Mouse (Mus musculus) intestine, embryonic 14.5 days (tissue): ENCODE data around the gene Rnf220. TPM values are rescaled to one million over a fixed set of nuclear protein-coding genes. Genes with fewer than 3 reads are reported as not detected.
A peak's percentile ranks its signal among the peaks of the same experiment; 100 is the strongest.

ENCODE experiments used
- ATAC-seq: fragments of 200-750 bp; cut with Nextera tagmentation; replicated peaks from 2 replicates; pipeline ENCODE4 v1.8.0; 2017; ENCODE audit warnings: low read depth, moderate number of reproducible peaks, moderate TSS enrichment, moderate library complexity; ENCODE audit not compliant: low FRiP score, low TSS enrichment
- DNase-seq: peaks from one replicate; pipeline ENCODE4 v3.0.0-alpha.2; 2018; ENCODE audit warnings: low spot score
- H3K27ac ChIP-seq: fragments of 300-500 bp; sonication (generic); 2 replicates; pipeline ENCODE4 v1.5.1; 2014; ENCODE audit warnings: low read depth, mild to moderate bottlenecking, control low read depth
- H3K27me3 ChIP-seq: fragments of 300-500 bp; sonication (generic); replicated peaks from 2 replicates; pipeline ENCODE4 v1.6.1; 2014; ENCODE audit warnings: low read length, control low read depth; ENCODE audit not compliant: control insufficient read depth, insufficient read depth
- H3K36me3 ChIP-seq: fragments of 300-500 bp; sonication (generic); 2 replicates; pipeline ENCODE4 v1.6.1; 2014; ENCODE audit warnings: low read length, control low read depth; ENCODE audit not compliant: control insufficient read depth, insufficient read depth
- H3K4me1 ChIP-seq: fragments of 300-500 bp; sonication (generic); replicated peaks from 2 replicates; pipeline ENCODE4 v1.6.1; 2014; ENCODE audit warnings: low read length, control low read depth, mixed read lengths; ENCODE audit not compliant: control insufficient read depth, insufficient read depth
- H3K4me2 ChIP-seq: fragments of 300-500 bp; sonication (generic); 2 replicates; pipeline ENCODE4 v1.6.1; 2014; ENCODE audit warnings: low read length
- H3K4me3 ChIP-seq: fragments of 300-500 bp; sonication (generic); 2 replicates; pipeline ENCODE4 v1.5.1; 2014; ENCODE audit warnings: low read depth, low read length, control low read depth, mixed read lengths
- H3K9ac ChIP-seq: fragments of 300-500 bp; sonication (generic); 2 replicates; pipeline ENCODE4 v1.6.1; 2014; ENCODE audit warnings: mild to moderate bottlenecking, low read length
- H3K9me3 ChIP-seq: fragments of 300-500 bp; sonication (generic); 2 replicates; pipeline ENCODE4 v1.6.1; 2016; ENCODE audit warnings: low read length, control low read depth; ENCODE audit not compliant: control insufficient read depth
- WGBS: fragments of 180-500 bp; shearing (Covaris S2); extraction: QIAGEN DNeasy Blood & Tissue Kit; methylation state at CpG from one replicate; pipeline ENCODE4 v1.1.7; 2014; 5-methylcytosine and 5-hydroxymethylcytosine counted together
- polyA plus RNA-seq: library from polyadenylated mRNA; unstranded; fragments of >200 nt; fragmentation: Nextera tagmentation; extraction: Ambion mirVana; gene quantifications from 2 replicates; pipeline ENCODE4 v1.2.1, GENCODE M21; 2014

Gene Rnf220
- polyA plus RNA-seq, 1 experiment from 2014 or later = 65.1 TPM

- Histone ChIP-seq H3K9me3 (no peaks in the 10 kb centered on the region), H3K4me2 (no peak overlapping the region), H3K9ac (no peak overlapping the region), H3K4me3 (no peak overlapping the region), H3K27me3 (peaks cover 23% of the 10 kb centered on the region), H3K36me3 (no peaks in the 10 kb centered on the region), H3K27ac (no peak overlapping the region), H3K4me1 (peaks cover 9% of the 10 kb centered on the region)
- DNase-seq = no peak
- WGBS = 85% methylated on average over 1 of the region's 1 CpGs
- no peak for ATAC-seq
Observed at GRCm38 (mm10) chr4:117309427-117309826, 187.4 kb downstream of the Rnf220 start.

DNA sequence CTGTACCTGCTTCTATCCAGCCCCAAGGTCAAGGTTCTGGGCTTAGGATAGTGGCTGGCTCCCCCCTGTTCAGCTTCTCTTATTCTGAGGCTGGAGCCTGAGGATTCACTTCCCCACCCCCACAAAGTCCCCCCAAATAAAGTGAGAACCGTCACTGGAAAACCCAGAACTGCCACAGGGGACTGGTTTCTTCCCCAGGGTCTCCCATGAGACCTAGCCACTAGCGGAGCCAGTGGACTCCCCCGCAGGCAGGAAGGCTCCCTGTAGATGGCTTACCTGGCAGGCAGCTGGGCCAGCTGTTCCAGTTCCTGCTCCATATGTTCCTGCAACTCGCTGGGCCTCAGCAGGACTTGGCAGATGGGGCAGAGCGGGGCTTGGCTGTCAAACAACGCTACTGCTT, 189.6 kb downstream of the Rnf220 start:
- no peak overlapping the region for H3K4me2 ChIP-seq
- WGBS = 52% methylated on average over 6 of the region's 6 CpGs
- peaks cover 39% of the 10 kb centered on the region for H3K27me3 ChIP-seq

DNA sequence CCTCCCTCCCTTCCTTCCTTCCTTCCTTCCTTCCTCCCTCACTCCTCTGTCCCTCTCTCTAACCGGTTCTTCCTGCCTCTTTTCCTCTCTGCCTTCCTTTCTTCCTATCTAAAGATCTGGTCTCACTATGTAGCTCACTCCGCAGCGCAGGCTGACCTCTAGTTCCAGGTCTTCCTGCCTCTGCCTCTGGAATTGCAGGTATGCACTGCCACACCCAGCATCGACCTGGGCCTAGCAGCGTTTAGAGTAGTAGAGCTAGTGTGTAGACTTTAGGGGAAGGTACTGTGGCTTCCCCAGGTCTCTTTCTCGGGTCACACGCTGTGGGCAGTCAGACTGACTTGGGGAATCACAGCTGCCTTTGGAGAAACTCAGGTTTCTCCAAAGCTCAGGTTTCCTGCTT, 191.4 kb downstream of the Rnf220 start:
- ATAC-seq (no peak), DNase-seq (no peak)

More for the DNA sequence above, 189.6 kb downstream of the Rnf220 start:
- ATAC-seq (no peak), DNase-seq (no peak)
- Histone ChIP-seq H3K9me3 (no peaks in the 10 kb centered on the region), H3K4me3 (no peak overlapping the region), H3K36me3 (no peaks in the 10 kb centered on the region), H3K4me1 (peaks cover 10% of the 10 kb centered on the region; the same call in 1 of the 2 replicates), H3K27ac (no peak overlapping the region), H3K9ac (no peak overlapping the region)

DNA sequence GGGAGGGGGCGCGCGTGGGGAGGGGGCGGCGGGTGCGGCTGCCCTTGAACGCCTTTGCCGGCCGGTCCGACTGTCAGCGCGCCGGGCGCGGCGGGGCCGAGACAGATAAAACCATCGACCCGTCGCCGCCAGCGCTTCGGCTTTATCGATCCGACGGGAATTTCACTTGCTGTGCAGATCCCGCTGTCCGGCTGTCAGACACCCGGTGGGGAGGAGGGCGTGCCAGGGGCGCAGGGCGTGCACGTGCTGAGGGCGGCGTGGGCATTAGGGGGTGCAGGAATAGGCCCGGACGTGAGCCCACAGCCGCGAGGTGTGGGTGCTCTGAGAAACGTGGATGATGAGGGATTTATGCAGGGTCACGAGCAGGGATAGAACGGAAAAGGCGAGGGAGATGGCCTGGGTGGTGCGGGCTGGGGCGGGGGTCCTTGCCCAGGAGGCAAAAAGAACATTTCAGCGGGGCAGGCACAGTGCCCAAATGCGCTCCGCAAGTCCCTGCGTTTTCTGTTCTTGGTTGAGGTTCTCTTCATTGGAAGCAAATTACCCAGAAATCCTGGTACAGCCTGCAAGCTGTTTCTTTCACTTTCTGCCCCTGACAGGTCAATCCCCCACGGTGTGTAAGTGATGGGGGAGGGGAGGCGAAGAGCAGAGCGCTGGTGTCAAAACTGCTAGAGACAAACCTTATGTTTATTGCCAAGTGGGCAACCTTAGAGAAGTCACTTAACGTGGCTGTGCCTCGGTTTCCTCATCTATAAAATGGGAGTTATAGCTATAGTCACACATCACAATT, 192.4 kb downstream of the Rnf220 start:
- Histone ChIP-seq H3K4me3 (peak overlapping the region; percentile 35), H3K36me3 (no peaks in the 10 kb centered on the region), H3K27me3 (peaks cover 55% of the 10 kb centered on the region), H3K4me2 (peak overlapping the region; percentile 69), H3K4me1 (0 out of 2 replicates have a peak, but pooled peaks cover 9% of the 10 kb centered on the region), H3K9ac (peak overlapping the region; percentile 12; the same call in 1 of the 2 replicates), H3K27ac (no peak overlapping the region), H3K9me3 (no peaks in the 10 kb centered on the region)
- ATAC-seq (no peak), DNase-seq (no peak)
- whole genome bisulfite sequencing = 1% methylated on average over 52 of the region's 54 CpGs

More for the DNA sequence above, 191.4 kb downstream of the Rnf220 start:
- H3K4me2 ChIP-seq = no peak overlapping the region
- peaks cover 55% of the 10 kb centered on the region for H3K27me3 ChIP-seq
- 0 out of 2 replicates have a peak, but pooled peaks cover 9% of the 10 kb centered on the region for H3K4me1 ChIP-seq
- H3K9ac ChIP-seq = no peak overlapping the region
- H3K9me3 ChIP-seq = no peaks in the 10 kb centered on the region
- H3K27ac ChIP-seq = no peak overlapping the region
- H3K4me3 ChIP-seq = no peak overlapping the region
- H3K36me3 ChIP-seq = no peaks in the 10 kb centered on the region
- 40% methylated on average over 7 of the region's 7 CpGs for WGBS

- Histone ChIP-seq H3K9me3 (no peaks in the 10 kb centered on the region), H3K4me3 (peak overlapping the region; percentile 35), H3K4me1 (0 out of 2 replicates have a peak, but pooled peaks cover 9% of the 10 kb centered on the region), H3K27ac (no peak overlapping the region), H3K4me2 (peak overlapping the region; percentile 69), H3K36me3 (no peaks in the 10 kb centered on the region), H3K9ac (peak overlapping the region; percentile 12; the same call in 1 of the 2 replicates), H3K27me3 (peaks cover 55% of the 10 kb centered on the region)
- no peak for DNase-seq
- ATAC-seq = 0 out of 2 replicates have a peak, but pooled peaks have one; percentile 44
- WGBS = 11% methylated on average over 27 of the region's 30 CpGs
Observed at GRCm38 (mm10) chr4:117303581-117304238, 193.1 kb downstream of the Rnf220 start.

DNA sequence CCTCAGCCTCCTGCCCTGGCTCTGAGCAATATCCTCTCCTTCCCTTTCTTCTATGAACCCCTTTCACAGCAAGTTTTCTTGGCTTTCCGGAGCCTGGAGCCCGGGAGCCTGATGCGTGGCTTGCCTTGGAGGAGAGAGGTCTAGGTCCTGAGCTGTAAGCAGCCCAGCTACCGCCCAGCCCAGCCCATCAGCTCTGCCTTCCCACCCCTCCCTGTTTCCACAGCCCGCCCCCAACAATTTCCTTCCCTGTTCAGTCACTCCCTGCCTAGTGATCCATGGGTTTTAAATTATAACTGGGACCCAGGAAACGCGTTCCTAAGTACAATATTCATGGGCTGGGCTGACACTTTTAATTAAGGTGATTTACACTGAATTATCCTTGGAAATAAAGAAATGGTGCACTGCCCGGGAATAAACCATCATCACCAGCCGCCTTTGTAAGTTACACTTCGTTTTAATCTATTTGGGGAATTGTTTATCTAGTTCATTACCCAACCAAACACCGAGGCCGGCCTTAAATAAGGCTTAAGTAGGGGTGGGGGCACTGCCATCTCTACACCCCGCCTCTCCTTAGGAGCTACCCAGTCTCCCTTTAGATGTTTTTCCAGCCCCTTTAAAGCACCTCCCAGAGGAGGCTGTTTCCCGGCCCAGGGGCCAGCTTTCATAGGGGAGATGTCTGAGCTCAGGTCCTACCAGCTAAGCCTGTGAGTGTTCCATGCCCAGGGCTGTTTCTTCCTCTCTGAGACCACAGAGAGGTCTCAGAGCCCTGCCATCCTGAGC, 194.6 kb downstream of the Rnf220 start:
- no peak overlapping the region for H3K4me2 ChIP-seq
- H3K9ac ChIP-seq = no peak overlapping the region
- H3K9me3 ChIP-seq = no peaks in the 10 kb centered on the region
- ATAC-seq (no peak), DNase-seq (no peak)
- no peak overlapping the region for H3K4me3 ChIP-seq
- H3K4me1 ChIP-seq = 0 out of 2 replicates have a peak, but pooled peaks cover 9% of the 10 kb centered on the region
- 16% methylated on average over 14 of the region's 14 CpGs for WGBS
- peaks cover 55% of the 10 kb centered on the region for H3K27me3 ChIP-seq
- no peaks in the 10 kb centered on the region for H3K36me3 ChIP-seq
- H3K27ac ChIP-seq = no peak overlapping the region

DNA sequence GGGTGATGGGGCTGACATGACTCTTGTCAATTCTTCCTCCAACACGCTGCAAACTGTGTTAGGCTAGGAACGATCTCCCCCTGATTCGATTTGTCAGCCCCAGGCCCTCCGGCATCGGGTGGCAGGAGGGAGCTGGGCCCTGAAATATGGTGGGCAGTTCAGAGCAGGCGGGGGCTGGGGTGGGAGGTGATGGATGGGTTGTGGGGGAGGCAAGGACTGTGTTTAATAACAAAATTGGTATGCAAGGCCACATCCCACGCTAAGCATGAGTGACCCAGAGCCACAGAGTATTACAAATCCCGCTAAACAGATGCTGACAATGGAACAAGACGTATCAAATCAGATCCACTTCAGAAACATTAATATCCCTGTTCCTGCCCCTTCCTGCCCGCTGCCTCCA, 196.9 kb downstream of the Rnf220 start:
- H3K36me3 ChIP-seq = no peaks in the 10 kb centered on the region
- H3K4me3 ChIP-seq = no peak overlapping the region
- no peak for ATAC-seq
- peaks cover 42% of the 10 kb centered on the region for H3K27me3 ChIP-seq
- H3K9me3 ChIP-seq = no peaks in the 10 kb centered on the region
- no peak overlapping the region for H3K9ac ChIP-seq
- WGBS = 64% methylated on average over 10 of the region's 10 CpGs
- H3K4me1 ChIP-seq = peaks cover 9% of the 10 kb centered on the region; the same call in 1 of the 2 replicates
- no peak overlapping the region for H3K4me2 ChIP-seq
- no peak overlapping the region for H3K27ac ChIP-seq
- DNase-seq = no peak

DNA sequence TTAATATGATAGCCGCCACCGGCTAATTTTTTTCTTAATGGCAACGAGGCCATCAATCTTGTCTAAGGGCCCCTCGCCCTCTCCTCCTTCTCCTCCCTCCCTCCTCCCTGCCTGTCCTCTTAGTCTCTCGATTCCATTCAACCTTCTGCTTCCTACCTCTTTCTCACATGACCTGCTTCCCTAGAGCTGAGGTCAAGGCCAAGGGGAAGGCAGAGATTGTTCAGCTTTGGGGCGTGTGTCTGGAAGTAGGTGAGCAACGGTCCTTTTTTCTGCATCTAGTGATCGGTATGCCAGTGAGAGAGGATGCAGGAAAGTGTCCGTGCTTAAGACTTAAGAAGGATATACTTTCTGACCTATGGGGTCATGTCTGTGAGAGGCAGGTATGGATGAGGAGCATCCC, 199.0 kb downstream of the Rnf220 start:
- Histone ChIP-seq H3K36me3 (no peaks in the 10 kb centered on the region), H3K4me3 (no peak overlapping the region), H3K27ac (no peak overlapping the region), H3K4me1 (no peaks in the 10 kb centered on the region; the same call in 1 of the 2 replicates), H3K4me2 (no peak overlapping the region), H3K27me3 (peaks cover 21% of the 10 kb centered on the region), H3K9me3 (no peaks in the 10 kb centered on the region), H3K9ac (no peak overlapping the region)
- no peak for DNase-seq
- 61% methylated on average over 9 of the region's 9 CpGs for WGBS
- ATAC-seq = no peak
